Comparison of ENCODE assay signal across 21 mouse cellular contexts in genomic region chr2:105123881-105124280, GRCm38 (mm10). TPM values are rescaled to one million over a fixed set of nuclear protein-coding genes. Genes with fewer than 3 reads are reported as not detected.
DNase-seq lines count a peak whose midpoint lies in the region; ATAC-seq and TF ChIP-seq lines count a peak whose summit lies in the region.
"Had no signal": no experiment of that assay in that cellular context is flagged by ENCODE, and none has a peak within 500 bp of the region (broad histone marks: within the 10 kb centered on the region; RNA-seq: fewer than 3 reads in every experiment).

No protein-coding gene starts in this region.

- WGBS in forebrain, postnatal 0 days = 1% methylated on average over 9 of the region's 9 CpGs
- under 1% methylated on average over 9 of the region's 9 CpGs for WGBS in forebrain, embryonic 14.5 days
- 12% methylated on average over 9 of the region's 9 CpGs for WGBS in heart, postnatal 0 days
- 2% methylated on average over 9 of the region's 9 CpGs for WGBS in limb, embryonic 11.5 days

- no peaks in the 10 kb centered on the region for H3K4me1 ChIP-seq in forebrain, postnatal 0 days (ENCODE audit: insufficient read depth)
- H3K4me1 ChIP-seq in forebrain, embryonic 14.5 days (ENCODE audit: control insufficient read depth, insufficient read depth, low read length) = no peaks in the 10 kb centered on the region; the same call in 1 of the 2 replicates
- peaks cover 3% of the 10 kb centered on the region; the same call in 1 of the 2 replicates for H3K4me1 ChIP-seq in heart, postnatal 0 days (ENCODE audit: control insufficient read depth, insufficient read depth)
- peaks cover 47% of the 10 kb centered on the region for H3K4me1 ChIP-seq in megakaryocyte, embryonic 14.5 days
- peaks cover 10% of the 10 kb centered on the region for H3K4me1 ChIP-seq in limb, embryonic 11.5 days (ENCODE audit: control insufficient read depth, insufficient read depth, low read length)

- no peak overlapping the region for H3K9ac ChIP-seq in forebrain, postnatal 0 days
- H3K9ac ChIP-seq in forebrain, embryonic 14.5 days (ENCODE audit: low read length) = no peak overlapping the region
- H3K9ac ChIP-seq in heart, postnatal 0 days (replicated peaks; ENCODE audit: low read depth, low read length) = no peak overlapping the region
- H3K9ac ChIP-seq in limb, embryonic 11.5 days (ENCODE audit: low read length) = no peak overlapping the region
- H3K9ac ChIP-seq: lung, embryonic 14.5 days had no signal

- no peak for ATAC-seq in forebrain, postnatal 0 days
- ATAC-seq in forebrain, embryonic 14.5 days = no peak
- no peak for ATAC-seq in heart, postnatal 0 days (ENCODE audit: insufficient read depth, low read depth)
- no peak for ATAC-seq in megakaryocyte, adult 5-6 weeks (ENCODE audit: poor library complexity, severe bottlenecking)
- no peak for ATAC-seq in limb, embryonic 11.5 days (ENCODE audit: insufficient number of reproducible peaks, low FRiP score, low TSS enrichment, low read depth)
- ATAC-seq: activated CD4-positive, CD25-positive, alpha-beta regulatory T cell, adult 4 months; hindbrain, postnatal 0 days had no signal

- H3K36me3 ChIP-seq in forebrain, postnatal 0 days (ENCODE audit: insufficient read depth) = no peaks in the 10 kb centered on the region
- H3K36me3 ChIP-seq in forebrain, embryonic 14.5 days (ENCODE audit: control insufficient read depth, insufficient read depth, low read length) = no peaks in the 10 kb centered on the region
- no peaks in the 10 kb centered on the region for H3K36me3 ChIP-seq in heart, postnatal 0 days (replicated peaks; ENCODE audit: control insufficient read depth, insufficient read depth, low read length)
- H3K36me3 ChIP-seq in megakaryocyte, embryonic 14.5 days (replicated peaks; ENCODE audit: low read length) = no peaks in the 10 kb centered on the region
- H3K36me3 ChIP-seq in limb, embryonic 11.5 days (ENCODE audit: control insufficient read depth, insufficient read depth, low read length) = no peaks in the 10 kb centered on the region

- no peak overlapping the region for H3K4me2 ChIP-seq in forebrain, postnatal 0 days (ENCODE audit: low read depth)
- no peak overlapping the region for H3K4me2 ChIP-seq in forebrain, embryonic 14.5 days (ENCODE audit: low read length)
- peak overlapping the region; percentile 63 for H3K4me2 ChIP-seq in heart, postnatal 0 days (ENCODE audit: low read depth, low read length)
- H3K4me2 ChIP-seq in limb, embryonic 11.5 days (ENCODE audit: low read depth, severe bottlenecking) = no peak overlapping the region
- H3K4me2 ChIP-seq: lung, embryonic 14.5 days had no signal

- DNase-seq in forebrain, postnatal 0 days = peak; percentile 11
- DNase-seq in forebrain, embryonic 14.5 days (ENCODE audit: low spot score) = no peak
- DNase-seq in heart, postnatal 0 days (ENCODE audit: low spot score) = no peak
- no peak for DNase-seq in heart, adult 18-20 months
- DNase-seq in limb, embryonic 11.5 days (ENCODE audit: low spot score) = peak; percentile 47
- no peak for DNase-seq in retina, embryonic 14.5 days (ENCODE audit: low spot score)
- DNase-seq: adrenal gland, postnatal 36 days; cerebellum, adult 9-11 months; gastrocnemius, postnatal 25 days; kidney, adult 8-10 months; lung, embryonic 14.5 days; retina, postnatal 1 day had no signal

- peaks cover 77% of the 10 kb centered on the region for H3K27me3 ChIP-seq in forebrain, postnatal 0 days (ENCODE audit: insufficient read depth, low read length)
- peaks cover 93% of the 10 kb centered on the region for H3K27me3 ChIP-seq in forebrain, embryonic 14.5 days (replicated peaks; ENCODE audit: control insufficient read depth, insufficient read depth, low read length)
- H3K27me3 ChIP-seq in heart, postnatal 0 days (ENCODE audit: control insufficient read depth, insufficient read depth, low read length) = peaks cover 92% of the 10 kb centered on the region
- H3K27me3 ChIP-seq in megakaryocyte, embryonic 14.5 days (replicated peaks) = peaks cover 94% of the 10 kb centered on the region
- peaks cover 93% of the 10 kb centered on the region for H3K27me3 ChIP-seq in limb, embryonic 11.5 days (ENCODE audit: control insufficient read depth, insufficient read depth, low read length)

- H3K9me3 ChIP-seq in forebrain, postnatal 0 days (ENCODE audit: low read length) = no peaks in the 10 kb centered on the region
- no peaks in the 10 kb centered on the region for H3K9me3 ChIP-seq in forebrain, embryonic 14.5 days (replicated peaks; ENCODE audit: control insufficient read depth, low read length)
- no peaks in the 10 kb centered on the region for H3K9me3 ChIP-seq in heart, postnatal 0 days (replicated peaks; ENCODE audit: control insufficient read depth, low read length)
- H3K9me3 ChIP-seq in megakaryocyte, embryonic 14.5 days = no peaks in the 10 kb centered on the region
- H3K9me3 ChIP-seq in limb, embryonic 11.5 days (ENCODE audit: control insufficient read depth, low read length) = no peaks in the 10 kb centered on the region

- TF ChIP-seq CTCF in forebrain, postnatal 0 days (IDR thresholded peaks at IDR 0.05; ENCODE audit: low read depth) = no peak
- TF ChIP-seq CTCF in heart, postnatal 0 days (IDR thresholded peaks at IDR 0.05; ENCODE audit: low read depth) = no peak

- no peak for TF ChIP-seq EP300 in heart, postnatal 0 days (IDR thresholded peaks at IDR 0.05; ENCODE audit: low read depth)

- no peak overlapping the region for H3K4me3 ChIP-seq in forebrain, postnatal 0 days (ENCODE audit: low read depth, low read length)
- no peak overlapping the region for H3K4me3 ChIP-seq in forebrain, embryonic 14.5 days (ENCODE audit: low read depth, low read length)
- peak overlapping the region; percentile 58 for H3K4me3 ChIP-seq in heart, postnatal 0 days (ENCODE audit: low read depth, low read length)
- H3K4me3 ChIP-seq in megakaryocyte, embryonic 14.5 days (replicated peaks) = peak overlapping the region; percentile 56
- H3K4me3 ChIP-seq in limb, embryonic 11.5 days (ENCODE audit: low read depth, low read length) = no peak overlapping the region

- H3K27ac ChIP-seq in forebrain, postnatal 0 days (ENCODE audit: low read depth, low read length) = no peak overlapping the region
- H3K27ac ChIP-seq in forebrain, embryonic 14.5 days (ENCODE audit: low read depth, low read length) = no peak overlapping the region
- H3K27ac ChIP-seq in heart, postnatal 0 days (ENCODE audit: low read depth) = no peak overlapping the region
- H3K27ac ChIP-seq in limb, embryonic 11.5 days (replicated peaks; ENCODE audit: low read depth, low read length) = no peak overlapping the region
- H3K27ac ChIP-seq: hindbrain, postnatal 0 days; macrophage had no signal

RNA-seq across cellular contexts. Expression of gene Wt1, which starts 2.4 kb away (rescaled TPM):
- total RNA-seq in forebrain, postnatal 0 days (2014; rRNA removed) = 0.08 and 0.14 TPM in 2 replicates
- 0.19 and 0.24 TPM in 2 replicates for polyA plus RNA-seq in forebrain, postnatal 0 days (2015; fragmentation: Nextera tagmentation; extraction: Ambion mirVana)
- not detected in 2 replicates for polyA plus RNA-seq in forebrain, embryonic 14.5 days (2014; fragmentation: Nextera tagmentation; extraction: Ambion mirVana)
- total RNA-seq in heart, postnatal 0 days (2014; rRNA removed; ENCODE audit: low replicate concordance) = 7.3 and 24.8 TPM in 2 replicates
- polyA plus RNA-seq in heart, postnatal 0 days (2015; fragmentation: Nextera tagmentation; extraction: Ambion mirVana) = 6.4 and 7.2 TPM in 2 replicates
- total RNA-seq in heart, adult 18-20 months (2021) = 1 to 10 TPM; 4.1 to 6.8 TPM
- polyA plus RNA-seq in megakaryocyte, embryonic 14.5 days (2012; ENCODE audit: insufficient read depth, low replicate concordance) = not detected in 2 replicates
- not detected in 2 replicates for total RNA-seq in megakaryocyte, adult 5-6 weeks (2015)
- not detected in 2 replicates for total RNA-seq in megakaryocyte, adult 5-6 weeks (2017)
- polyA plus RNA-seq in limb, embryonic 11.5 days (2014; fragmentation: Nextera tagmentation; extraction: Ambion mirVana) = 1.7 and 2.0 TPM in 2 replicates
- polyA plus RNA-seq: activated CD4-positive, CD25-positive, alpha-beta regulatory T cell, adult 4 months; macrophage had no signal

RNA-seq across cellular contexts. Expression of gene Gm11060, which starts 32.1 kb away (rescaled TPM):
- total RNA-seq in forebrain, postnatal 0 days (2014; rRNA removed) = not detected in 2 replicates
- not detected in 2 replicates for polyA plus RNA-seq in forebrain, postnatal 0 days (2015; fragmentation: Nextera tagmentation; extraction: Ambion mirVana)
- polyA plus RNA-seq in forebrain, embryonic 14.5 days (2014; fragmentation: Nextera tagmentation; extraction: Ambion mirVana) = not detected in 2 replicates
- not detected in 2 replicates for total RNA-seq in heart, postnatal 0 days (2014; rRNA removed; ENCODE audit: low replicate concordance)
- not detected in 2 replicates for polyA plus RNA-seq in heart, postnatal 0 days (2015; fragmentation: Nextera tagmentation; extraction: Ambion mirVana)
- not detected for total RNA-seq in heart, adult 18-20 months (2021)
- not detected in 2 replicates for polyA plus RNA-seq in megakaryocyte, embryonic 14.5 days (2012; ENCODE audit: insufficient read depth, low replicate concordance)
- not detected in 2 replicates for total RNA-seq in megakaryocyte, adult 5-6 weeks (2015)
- not detected in 2 replicates for total RNA-seq in megakaryocyte, adult 5-6 weeks (2017)
- polyA plus RNA-seq in limb, embryonic 11.5 days (2014; fragmentation: Nextera tagmentation; extraction: Ambion mirVana) = not detected in 2 replicates
- total RNA-seq: adrenal gland, postnatal 36 days; gastrocnemius, postnatal 25 days; hindbrain, postnatal 0 days; left cerebral cortex, adult 8-10 months had no signal
- polyA plus RNA-seq: activated CD4-positive, CD25-positive, alpha-beta regulatory T cell, adult 4 months; embryonic facial prominence, embryonic 11.5 days; hindbrain, postnatal 0 days; limb, embryonic 14.5 days; lung, embryonic 14.5 days; macrophage; neural tube, embryonic 14.5 days had no signal

Comparison
In these comparisons a context has a peak if more than half of its experiments do, and no peak if none do; other contexts are left out.
1. DNase-seq: peak in forebrain, postnatal 0 days (single experiment) and limb, embryonic 11.5 days (single experiment); none in forebrain, embryonic 14.5 days (single experiment), heart, postnatal 0 days (single experiment), heart, adult 18-20 months (0 of 2) and retina, embryonic 14.5 days (single experiment).
2. H3K4me3 ChIP-seq: peak in heart, postnatal 0 days (single experiment) and megakaryocyte, embryonic 14.5 days (single experiment); none in forebrain, postnatal 0 days (single experiment), forebrain, embryonic 14.5 days (single experiment) and limb, embryonic 11.5 days (single experiment).